Comparison of ENCODE assay signal across 9 mouse cellular contexts in genomic region chr8:13753680-13754079, GRCm38 (mm10). TPM values are rescaled to one million over a fixed set of nuclear protein-coding genes. Genes with fewer than 3 reads are reported as not detected.
A peak's percentile ranks its signal among the peaks of the same experiment; 100 is the strongest.
DNase-seq lines count a peak whose midpoint lies in the region; ATAC-seq and TF ChIP-seq lines count a peak whose summit lies in the region.
"Had no signal": no experiment of that assay in that cellular context is flagged by ENCODE, and none has a peak within 500 bp of the region (broad histone marks: within the 10 kb centered on the region; RNA-seq: fewer than 3 reads in every experiment).

No protein-coding gene starts in this region.

- 18% methylated on average over 2 of the region's 2 CpGs for WGBS in spleen, adult 2 months

- no peak for TF ChIP-seq POLR2A in ES-Bruce4 (IDR thresholded peaks at IDR 0.05; ENCODE audit: insufficient read depth, low read length)
- TF ChIP-seq POLR2A in spleen, adult 2 months (IDR thresholded peaks at IDR 0.05; ENCODE audit: low read depth, low read length): no peak

- no peak for TF ChIP-seq EP300 in ES-Bruce4 (IDR thresholded peaks at IDR 0.05; ENCODE audit: insufficient read depth, low read depth, low read length)

- H3K4me3 ChIP-seq in ES-Bruce4 (ENCODE audit: low read depth, low read length): no peak overlapping the region
- no peak overlapping the region for H3K4me3 ChIP-seq in spleen, adult 2 months (ENCODE audit: extremely low read depth, insufficient read depth, insufficient read length)

- H3K27me3 ChIP-seq in ES-Bruce4 (ENCODE audit: control insufficient read depth, insufficient read depth, low read length, poor library complexity, severe bottlenecking): no peaks in the 10 kb centered on the region
- no peaks in the 10 kb centered on the region for H3K27me3 ChIP-seq in spleen, adult 2 months (ENCODE audit: control insufficient read depth, insufficient read depth, low read length)

- DNase-seq in cerebellum, adult 11 months: peak; percentile 51
- DNase-seq in c-Kit-positive CD71-negative TER-119-negative erythroid progenitor cells, embryonic 14.5 days (ENCODE audit: low read depth): peak; percentile 82
- peak; percentile 55 to 68 for DNase-seq in frontal cortex, postnatal 36 days (ENCODE audit: low spot score in 2 of 2)
- peak; percentile 71 for DNase-seq in layer of hippocampus, adult 11-12 months (ENCODE audit: low spot score)
- DNase-seq in lung, postnatal 14 days: peak; percentile 87
- DNase-seq in spleen, adult 2 months (ENCODE audit: low read depth in 1 of 2, low spot score in 2 of 2): peak; percentile 54 to 66

- no peaks in the 10 kb centered on the region for H3K36me3 ChIP-seq in ES-Bruce4 (ENCODE audit: control insufficient read depth, insufficient read depth, low read length, poor library complexity, severe bottlenecking)
- no peaks in the 10 kb centered on the region for H3K36me3 ChIP-seq in spleen, adult 2 months (ENCODE audit: control insufficient read depth, insufficient read depth, low read length)

- no peaks in the 10 kb centered on the region for H3K9me3 ChIP-seq in ES-Bruce4 (replicated peaks; ENCODE audit: control insufficient read depth, insufficient read depth, low read length, poor library complexity, severe bottlenecking)

- H3K9ac ChIP-seq in ES-Bruce4 (ENCODE audit: low read depth, poor library complexity, severe bottlenecking): no peak overlapping the region

- ATAC-seq in cerebellum, adult (ENCODE audit: insufficient number of reproducible peaks, low FRiP score, low TSS enrichment): no peak

- TF ChIP-seq CTCF in ES-Bruce4 (IDR thresholded peaks at IDR 0.05; ENCODE audit: low read depth, low read length): peak; percentile 74
- TF ChIP-seq CTCF in spleen, adult 2 months (IDR thresholded peaks at IDR 0.05; ENCODE audit: extremely low read depth, insufficient read depth, insufficient read length, insufficient replicate concordance): peak; percentile 47; the same call in 1 of the 2 replicates

- no peak overlapping the region for H3K27ac ChIP-seq in ES-Bruce4 (ENCODE audit: insufficient read depth, low read length)
- no peak overlapping the region for H3K27ac ChIP-seq in spleen, adult 2 months (ENCODE audit: insufficient read depth, low read length)

- no peaks in the 10 kb centered on the region for H3K4me1 ChIP-seq in ES-Bruce4 (ENCODE audit: control insufficient read depth, insufficient read depth, low read length)
- no peaks in the 10 kb centered on the region; the same call in 1 of the 2 replicates for H3K4me1 ChIP-seq in spleen, adult 2 months (ENCODE audit: control insufficient read depth, insufficient read depth, insufficient read length)

RNA-seq across cellular contexts. Expression of gene Cdc16, which starts 3.8 kb away (rescaled TPM):
- polyA plus RNA-seq in ES-Bruce4 (2011; ENCODE audit: insufficient read depth, insufficient read length, low read depth, missing spikeins): 80.5 and 84.7 TPM in 2 replicates
- 19.6 and 26.4 TPM in 2 replicates for polyA plus RNA-seq in spleen, adult 2 months (2012; rRNA removed)

RNA-seq across cellular contexts. Expression of gene Upf3a, which starts 31.7 kb away (rescaled TPM):
- 23.1 and 24.4 TPM in 2 replicates for polyA plus RNA-seq in ES-Bruce4 (2011; ENCODE audit: insufficient read depth, insufficient read length, low read depth, missing spikeins)
- polyA plus RNA-seq in spleen, adult 2 months (2012; rRNA removed): 5.8 and 7.5 TPM in 2 replicates

RNA-seq across cellular contexts. Expression of gene Cfap97d2, which starts 48.0 kb away (rescaled TPM):
- not detected in 2 replicates for polyA plus RNA-seq in ES-Bruce4 (2011; ENCODE audit: insufficient read depth, insufficient read length, low read depth, missing spikeins)
- 0.11 and 0.12 TPM in 2 replicates for polyA plus RNA-seq in spleen, adult 2 months (2012; rRNA removed)
- polyA plus RNA-seq: liver, embryonic 16.5 days had no signal
